Mouse (Mus musculus) frontal cortex, adult (tissue): ENCODE measurements around the gene Ceacam5.

Experiments used
- ATAC-seq: cut with Nextera tagmentation; 2 replicates; pipeline ENCODE4 v1.9.2; 2017; ENCODE audit warnings: mild to moderate bottlenecking, moderate library complexity, mixed read lengths; ENCODE audit not compliant: low TSS enrichment

Ceacam5 gene

DNA sequence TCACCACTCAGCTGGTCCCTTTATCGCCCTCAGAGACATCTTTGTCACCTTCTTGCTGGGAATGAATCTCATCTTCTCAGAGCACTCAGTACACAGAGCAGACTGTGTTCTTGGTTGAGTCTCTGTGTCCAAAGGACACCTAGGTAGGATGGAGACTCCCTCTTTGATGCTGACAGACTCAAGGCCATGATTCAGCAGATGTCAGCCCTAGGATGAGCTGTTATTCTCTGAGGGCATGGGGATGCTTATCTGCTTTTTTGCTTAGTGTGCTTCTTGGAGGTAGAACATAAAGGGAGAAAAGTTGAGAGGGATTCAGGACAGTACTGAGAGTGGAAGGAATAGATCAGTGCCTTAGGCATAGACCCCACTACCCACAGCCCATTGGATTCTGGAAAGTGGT, at the start of gene Ceacam5:
TSS of gene Ceacam5 (plus strand) at position 301 of the 400 bp plus-strand sequence.
- no peak for ATAC-seq
